Comparison of ENCODE assay signal across 9 mouse cellular contexts in the genomic region with DNA sequence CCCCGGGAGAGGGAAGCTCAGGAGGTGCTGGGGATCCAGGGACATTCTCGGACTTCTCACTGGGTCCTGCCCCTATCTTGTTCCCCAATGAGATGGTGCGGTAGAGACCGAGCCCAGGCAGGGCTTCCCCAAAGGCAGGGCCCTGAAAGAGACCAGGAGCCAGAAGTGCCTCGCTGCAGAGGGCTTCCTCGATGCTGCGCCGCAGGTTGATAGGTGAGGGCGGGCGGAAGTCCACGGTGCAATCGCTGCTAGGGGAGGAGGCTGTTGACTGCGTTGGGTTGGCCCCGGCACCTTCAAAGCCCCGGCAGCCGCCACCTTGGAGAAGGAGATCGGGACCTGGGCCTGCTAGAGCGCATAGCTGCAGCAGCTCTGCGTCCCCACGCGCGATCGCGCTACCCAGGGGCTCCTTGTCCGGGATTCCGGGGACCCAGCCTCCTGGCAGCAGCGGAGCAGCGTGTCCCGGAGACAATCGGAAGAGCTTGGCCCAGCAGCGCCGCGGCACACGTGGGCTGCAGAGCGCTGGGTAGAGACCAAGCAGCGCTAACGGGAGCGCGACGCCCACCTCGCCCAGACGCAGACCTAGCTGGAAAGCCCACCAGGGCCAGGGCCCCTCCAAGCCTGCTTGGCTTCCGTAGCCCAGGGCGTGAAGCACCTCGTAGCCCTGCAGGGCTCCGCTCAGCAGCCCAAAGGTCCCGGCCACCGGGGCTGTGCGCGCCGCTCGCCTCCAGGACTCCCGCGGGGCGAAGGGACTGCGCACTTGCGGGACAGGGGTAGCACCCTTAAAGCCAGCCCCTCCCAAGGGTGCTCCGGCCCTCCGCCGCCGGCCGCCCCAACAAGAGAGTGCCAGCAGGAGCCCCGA. TPM values are rescaled to one million over a fixed set of nuclear protein-coding genes. Genes with fewer than 3 reads are reported as not detected.
DNase-seq lines count a peak whose midpoint lies in the region; ATAC-seq lines count a peak whose summit lies in the region.
"Had no signal": no experiment of that assay in that cellular context is flagged by ENCODE, and none has a peak within 500 bp of the region (broad histone marks: within the 10 kb centered on the region; RNA-seq: fewer than 3 reads in every experiment).

No protein-coding gene starts in this region.

- peak; percentile 91 for ATAC-seq in activated CD4-positive, CD25-positive, alpha-beta regulatory T cell, adult 4 months
- peak; percentile 43; the same call in 1 of the 2 replicates for ATAC-seq in embryonic facial prominence, embryonic 13.5 days (ENCODE audit: insufficient number of reproducible peaks, insufficient read depth, low FRiP score, low TSS enrichment, low read depth)
- peak; percentile 60 for ATAC-seq in hindbrain, embryonic 15.5 days (ENCODE audit: low FRiP score, low read depth)
- ATAC-seq in liver, embryonic 12.5 days, result peak; percentile 40; the same call in 1 of the 2 replicates
- ATAC-seq in neural tube, embryonic 12.5 days (ENCODE audit: low FRiP score, low read depth), result peak; percentile 66

- H3K4me2 ChIP-seq in embryonic facial prominence, embryonic 13.5 days, result peak overlapping the region; percentile 100
- H3K4me2 ChIP-seq in hindbrain, embryonic 15.5 days, result peak overlapping the region; percentile 90
- peak overlapping the region; percentile 71 for H3K4me2 ChIP-seq in liver, embryonic 12.5 days
- H3K4me2 ChIP-seq in neural tube, embryonic 12.5 days (replicated peaks), result peak overlapping the region; percentile 99

- no peak overlapping the region for H3K27ac ChIP-seq in embryonic facial prominence, embryonic 13.5 days
- no peak overlapping the region for H3K27ac ChIP-seq in hindbrain, embryonic 15.5 days (replicated peaks)
- no peak overlapping the region for H3K27ac ChIP-seq in liver, embryonic 12.5 days
- no peak overlapping the region for H3K27ac ChIP-seq in neural tube, embryonic 12.5 days

- peak; percentile 11 for DNase-seq in gastrocnemius, adult 18-20 months (ENCODE audit: low spot score)
- DNase-seq in gastrocnemius, postnatal 10 days, result no peak
- DNase-seq in thymus, postnatal 4 days, result peak; percentile 82

- H3K27me3 ChIP-seq in embryonic facial prominence, embryonic 13.5 days, result peaks cover 88% of the 10 kb centered on the region
- H3K27me3 ChIP-seq in hindbrain, embryonic 15.5 days, result peaks cover 30% of the 10 kb centered on the region
- peaks cover 97% of the 10 kb centered on the region for H3K27me3 ChIP-seq in liver, embryonic 12.5 days (replicated peaks)
- peaks cover 62% of the 10 kb centered on the region for H3K27me3 ChIP-seq in neural tube, embryonic 12.5 days (replicated peaks)

- under 1% methylated on average over 58 of the region's 63 CpGs for WGBS in embryonic facial prominence, embryonic 13.5 days
- WGBS in hindbrain, embryonic 15.5 days, result 2% methylated on average over 63 of the region's 63 CpGs
- 2% methylated on average over 63 of the region's 63 CpGs for WGBS in liver, embryonic 12.5 days (ENCODE audit: insufficient replicate concordance)
- under 1% methylated on average over 63 of the region's 63 CpGs for WGBS in neural tube, embryonic 12.5 days

- H3K4me1 ChIP-seq in embryonic facial prominence, embryonic 13.5 days, result peaks cover 20% of the 10 kb centered on the region
- H3K4me1 ChIP-seq in hindbrain, embryonic 15.5 days (replicated peaks), result peaks cover 24% of the 10 kb centered on the region
- H3K4me1 ChIP-seq in liver, embryonic 12.5 days, result peaks cover 16% of the 10 kb centered on the region
- peaks cover 22% of the 10 kb centered on the region for H3K4me1 ChIP-seq in neural tube, embryonic 12.5 days

- peak overlapping the region; percentile 59 for H3K4me3 ChIP-seq in embryonic facial prominence, embryonic 13.5 days
- peak overlapping the region; percentile 41 for H3K4me3 ChIP-seq in hindbrain, embryonic 15.5 days
- H3K4me3 ChIP-seq in liver, embryonic 12.5 days, result peak overlapping the region; percentile 49
- H3K4me3 ChIP-seq in neural tube, embryonic 12.5 days, result peak overlapping the region; percentile 52

- H3K9me3 ChIP-seq in embryonic facial prominence, embryonic 13.5 days, result no peaks in the 10 kb centered on the region
- H3K9me3 ChIP-seq in hindbrain, embryonic 15.5 days, result no peaks in the 10 kb centered on the region
- no peaks in the 10 kb centered on the region for H3K9me3 ChIP-seq in liver, embryonic 12.5 days (replicated peaks)
- no peaks in the 10 kb centered on the region for H3K9me3 ChIP-seq in neural tube, embryonic 12.5 days

- H3K36me3 ChIP-seq in embryonic facial prominence, embryonic 13.5 days, result no peaks in the 10 kb centered on the region
- H3K36me3 ChIP-seq in hindbrain, embryonic 15.5 days, result no peaks in the 10 kb centered on the region
- H3K36me3 ChIP-seq in liver, embryonic 12.5 days, result no peaks in the 10 kb centered on the region
- H3K36me3 ChIP-seq in neural tube, embryonic 12.5 days, result no peaks in the 10 kb centered on the region
- H3K36me3 ChIP-seq: G1E had no signal

- peak overlapping the region; percentile 74 for H3K9ac ChIP-seq in embryonic facial prominence, embryonic 13.5 days
- H3K9ac ChIP-seq in hindbrain, embryonic 15.5 days, result peak overlapping the region; percentile 46
- H3K9ac ChIP-seq in liver, embryonic 12.5 days, result peak overlapping the region; percentile 32; the same call in 1 of the 2 replicates
- peak overlapping the region; percentile 67 for H3K9ac ChIP-seq in neural tube, embryonic 12.5 days

RNA-seq across cellular contexts. Expression of gene Rbm28, which starts 5.5 kb away (rescaled TPM):
- 10 to 100 TPM; 12.9 to 15.2 TPM for total RNA-seq in gastrocnemius, adult 18-20 months (2021)
- 10 to 100 TPM; 16.7 to 19.0 TPM for total RNA-seq in gastrocnemius, postnatal 10 days (2021)
- polyA plus RNA-seq in activated CD4-positive, CD25-positive, alpha-beta regulatory T cell, adult 4 months (2017; shearing (Covaris generic)), result 10 to 100 TPM; 44.7 to 54.4 TPM
- polyA plus RNA-seq in embryonic facial prominence, embryonic 13.5 days (2015; fragmentation: Nextera tagmentation; extraction: Ambion mirVana), result 47.4 and 50.6 TPM in 2 replicates
- 40.3 and 43.2 TPM in 2 replicates for polyA plus RNA-seq in hindbrain, embryonic 15.5 days (2015; fragmentation: Nextera tagmentation; extraction: Ambion mirVana)
- 23.2 and 27.2 TPM in 2 replicates for polyA plus RNA-seq in liver, embryonic 12.5 days (2016; fragmentation: Nextera tagmentation; extraction: Ambion mirVana)
- polyA plus RNA-seq in neural tube, embryonic 12.5 days (2016; fragmentation: Nextera tagmentation; extraction: Ambion mirVana), result 50.3 and 56.0 TPM in 2 replicates

RNA-seq across cellular contexts. Expression of gene Prrt4, which starts 9.1 kb away (rescaled TPM):
- under 1 TPM; 0.30 to 1.00 TPM for total RNA-seq in gastrocnemius, adult 18-20 months (2021)
- 1 to 10 TPM in 1 of 2 experiments, under 1 TPM in 1; 0.78 to 1.2 TPM for total RNA-seq in gastrocnemius, postnatal 10 days (2021)
- not detected for polyA plus RNA-seq in activated CD4-positive, CD25-positive, alpha-beta regulatory T cell, adult 4 months (2017; shearing (Covaris generic))
- 1.2 and 1.3 TPM in 2 replicates for polyA plus RNA-seq in embryonic facial prominence, embryonic 13.5 days (2015; fragmentation: Nextera tagmentation; extraction: Ambion mirVana)
- 11.6 and 13.6 TPM in 2 replicates for polyA plus RNA-seq in hindbrain, embryonic 15.5 days (2015; fragmentation: Nextera tagmentation; extraction: Ambion mirVana)
- polyA plus RNA-seq in liver, embryonic 12.5 days (2016; fragmentation: Nextera tagmentation; extraction: Ambion mirVana), result 0.07 and 0.12 TPM in 2 replicates
- polyA plus RNA-seq in neural tube, embryonic 12.5 days (2016; fragmentation: Nextera tagmentation; extraction: Ambion mirVana), result 2.1 and 2.9 TPM in 2 replicates
- polyA plus RNA-seq: G1E had no signal

RNA-seq across cellular contexts. Expression of gene Impdh1, which starts 45.9 kb away (rescaled TPM):
- total RNA-seq in gastrocnemius, adult 18-20 months (2021), result 10 to 100 TPM in 1 of 2 experiments, 1 to 10 TPM in 1; 9.2 to 12.8 TPM
- 10 to 100 TPM; 23.4 to 24.7 TPM for total RNA-seq in gastrocnemius, postnatal 10 days (2021)
- 10 to 100 TPM; 13.0 to 16.5 TPM for polyA plus RNA-seq in activated CD4-positive, CD25-positive, alpha-beta regulatory T cell, adult 4 months (2017; shearing (Covaris generic))
- polyA plus RNA-seq in embryonic facial prominence, embryonic 13.5 days (2015; fragmentation: Nextera tagmentation; extraction: Ambion mirVana), result 39.1 and 39.5 TPM in 2 replicates
- polyA plus RNA-seq in hindbrain, embryonic 15.5 days (2015; fragmentation: Nextera tagmentation; extraction: Ambion mirVana), result 68.3 and 71.7 TPM in 2 replicates
- 13.7 and 14.3 TPM in 2 replicates for polyA plus RNA-seq in liver, embryonic 12.5 days (2016; fragmentation: Nextera tagmentation; extraction: Ambion mirVana)
- 65.0 and 69.5 TPM in 2 replicates for polyA plus RNA-seq in neural tube, embryonic 12.5 days (2016; fragmentation: Nextera tagmentation; extraction: Ambion mirVana)

Comparison
In these comparisons a context has a peak if more than half of its experiments do, and no peak if none do; other contexts are left out.
1. ATAC-seq: peak in every context shown above with its lines; median percentile 91 in activated CD4-positive, CD25-positive, alpha-beta regulatory T cell, adult 4 months; 66 in neural tube, embryonic 12.5 days; 60 in hindbrain, embryonic 15.5 days; 43 in embryonic facial prominence, embryonic 13.5 days; 40 in liver, embryonic 12.5 days.